Mouse (Mus musculus) liver, embryonic 14.5 days (tissue): ENCODE measurements at regions not wholly inside any gene's neighbourhood (a gene's known extent, or its start where the extent isn't known, plus 50 kb on each side); places are given as distances from the start of the nearest gene placed in this dataset.

Experiments
- ATAC-seq: fragments of 200-750 bp; cut with Nextera tagmentation; 2 replicates; pipeline ENCODE4 v1.8.0; 2017; ENCODE audit warnings: moderate number of reproducible peaks, mild to moderate bottlenecking, moderate library complexity; ENCODE audit not compliant: insufficient read depth
- DNase-seq, 3 experiments: peaks; one replicate each; pipeline ENCODE4 v3.0.0-alpha.2; 2012 to 2013; ENCODE audit warnings: low read depth in 3 of 3, low spot score in 3 of 3
- H3K27ac ChIP-seq: fragments of 300-500 bp; sonication (generic); 2 replicates; pipeline ENCODE4 v1.5.1; 2014; ENCODE audit warnings: moderate library complexity, mild to moderate bottlenecking, control low read depth, inconsistent platforms
- H3K27me3 ChIP-seq: fragments of 300-500 bp; sonication (generic); 2 replicates; pipeline ENCODE4 v1.6.1; 2014; ENCODE audit warnings: mild to moderate bottlenecking, low read length, moderate library complexity; ENCODE audit not compliant: control insufficient read depth, insufficient read depth
- H3K36me3 ChIP-seq: fragments of 300-500 bp; sonication (generic); replicated peaks from 2 replicates; pipeline ENCODE4 v1.6.1; 2014; ENCODE audit warnings: low read depth; ENCODE audit not compliant: control insufficient read depth, insufficient read depth
- H3K4me1 ChIP-seq, 2 experiments: fragments of 200-500 bp in 1 of 2; fragments of 300-500 bp in 1 of 2; sonication (generic) in 1 of 2; replicated peaks; 2 replicates each; pipeline ENCODE4 v1.6.1; 2012 to 2014; ENCODE audit warnings: antibody characterized with exemption in 1 of 2, inconsistent platforms in 1 of 2, low read length in 1 of 2; ENCODE audit not compliant: control insufficient read depth in 2 of 2, insufficient read depth in 2 of 2
- H3K4me2 ChIP-seq: fragments of 300-500 bp; sonication (generic); 2 replicates; pipeline ENCODE4 v1.6.1; 2014; ENCODE audit warnings: low read depth, mild to moderate bottlenecking, control low read depth, moderate library complexity
- H3K4me3 ChIP-seq, 2 experiments: fragments of 200-500 bp in 1 of 2; fragments of 300-500 bp in 1 of 2; sonication (generic) in 1 of 2; 2 replicates each; pipeline ENCODE4 v1.5.1; 2012 to 2014; ENCODE audit warnings: low read depth in 2 of 2, low read length in 2 of 2, mild to moderate bottlenecking in 2 of 2, control low read depth in 1 of 2, inconsistent platforms in 1 of 2, moderate library complexity in 1 of 2; ENCODE audit not compliant: insufficient read depth in 1 of 2
- H3K9ac ChIP-seq: fragments of 300-500 bp; sonication (generic); replicated peaks from 2 replicates; pipeline ENCODE4 v1.6.1; 2014; ENCODE audit warnings: mild to moderate bottlenecking, control low read depth, moderate library complexity
- H3K9me3 ChIP-seq: fragments of 300-500 bp; sonication (generic); 2 replicates; pipeline ENCODE4 v1.6.1; 2016; ENCODE audit warnings: low read length, mixed read lengths; ENCODE audit not compliant: control insufficient read depth
- CTCF ChIP-seq: IDR thresholded peaks from 2 replicates; pipeline ENCODE4 v1.5.1; 2016; ENCODE audit warnings: antibody characterized with exemption, low read depth, control low read depth
- EP300 ChIP-seq: IDR thresholded peaks from 2 replicates; pipeline ENCODE4 v1.6.1; 2016; ENCODE audit warnings: antibody characterized with exemption, low read depth
- WGBS: fragments of 180-500 bp; shearing (Covaris S2); extraction: QIAGEN DNeasy Blood & Tissue Kit; methylation state at CpG from one replicate; pipeline ENCODE4 v1.1.7; 2014; ENCODE audit not compliant: insufficient replicate concordance; 5-methylcytosine and 5-hydroxymethylcytosine counted together

GRCm38 (mm10) chr5:111555981-111556380, 138.8 kb downstream of the Mn1 start:
- no peak overlapping the region for H3K4me2 ChIP-seq
- H3K27me3 ChIP-seq = no peaks in the 10 kb centered on the region
- no peak overlapping the region for H3K4me3 ChIP-seq
- H3K4me1 ChIP-seq = 0 out of 4 replicates have a peak, but pooled peaks cover 0 to 2% of the 10 kb centered on the region in 2 experiments
- no peak for ATAC-seq
- H3K36me3 ChIP-seq = no peaks in the 10 kb centered on the region
- no peak overlapping the region for H3K9ac ChIP-seq
- no peak for DNase-seq
- WGBS = 70% methylated on average over 7 of the region's 7 CpGs
- H3K27ac ChIP-seq = no peak overlapping the region
- H3K9me3 ChIP-seq = no peaks in the 10 kb centered on the region
- TF ChIP-seq EP300 (no peak), CTCF (no peak)

GRCm38 (mm10) chr5:111560432-111560831, 143.3 kb downstream of the Mn1 start:
- ATAC-seq = no peak
- Histone ChIP-seq H3K27ac (no peak overlapping the region), H3K4me2 (no peak overlapping the region), H3K9me3 (no peaks in the 10 kb centered on the region), H3K27me3 (no peaks in the 10 kb centered on the region), H3K4me1 (no peaks in the 10 kb centered on the region), H3K4me3 (no peak overlapping the region), H3K36me3 (no peaks in the 10 kb centered on the region), H3K9ac (no peak overlapping the region)
- DNase-seq = no peak
- TF ChIP-seq EP300 = no peak
- no peak for TF ChIP-seq CTCF
- 61% methylated on average over 9 of the region's 9 CpGs for WGBS

- Histone ChIP-seq H3K4me1 (no peaks in the 10 kb centered on the region), H3K36me3 (no peaks in the 10 kb centered on the region), H3K27me3 (no peaks in the 10 kb centered on the region), H3K27ac (no peak overlapping the region), H3K4me3 (no peak overlapping the region), H3K9me3 (no peaks in the 10 kb centered on the region), H3K4me2 (no peak overlapping the region), H3K9ac (no peak overlapping the region)
- WGBS = 40% methylated on average over 10 of the region's 10 CpGs
- DNase-seq (no peak), ATAC-seq (no peak)
- TF ChIP-seq CTCF (no peak), EP300 (no peak)
These were observed 144.1 kb downstream of the Mn1 start for GRCm38 (mm10) chr5:111561301-111561700.

GRCm38 (mm10) chr5:111570826-111571225, 153.7 kb downstream of the Mn1 start:
- Histone ChIP-seq H3K27me3 (no peaks in the 10 kb centered on the region), H3K9ac (no peak overlapping the region), H3K4me1 (no peaks in the 10 kb centered on the region), H3K36me3 (no peaks in the 10 kb centered on the region), H3K27ac (no peak overlapping the region), H3K4me2 (no peak overlapping the region), H3K4me3 (no peak overlapping the region), H3K9me3 (no peaks in the 10 kb centered on the region)
- ATAC-seq (no peak), DNase-seq (no peak)
- 33% methylated on average over 10 of the region's 10 CpGs for WGBS
- TF ChIP-seq CTCF = no peak

GRCm38 (mm10) chr5:111573265-111573873, 156.2 kb downstream of the Mn1 start:
- Histone ChIP-seq H3K4me1 (0 out of 4 replicates have a peak, but pooled peaks cover 0 to 4% of the 10 kb centered on the region in 2 experiments), H3K9me3 (no peaks in the 10 kb centered on the region), H3K4me3 (no peak overlapping the region), H3K36me3 (no peaks in the 10 kb centered on the region), H3K27me3 (no peaks in the 10 kb centered on the region; the same call in 1 of the 2 replicates), H3K4me2 (no peak overlapping the region), H3K27ac (no peak overlapping the region), H3K9ac (no peak overlapping the region)
- 20% methylated on average over 13 of the region's 13 CpGs for WGBS
- DNase-seq = no peak
- ATAC-seq = no peak
- TF ChIP-seq CTCF (no peak), EP300 (no peak)
